Mouse (Mus musculus): Measurements from ENCODE around the gene Stx4a.
A peak's percentile ranks its signal among the peaks of the same experiment; 100 is the strongest.
"Not testable (repeated sequence)": the region's sequence is repeated elsewhere in the genome, so short reads cannot be mapped to it uniquely, and the experiment has no call there.

The Stx4a gene

GRCm38 (mm10) chr7:127824176-127824871 is at the start of gene Stx4a, which contains the start of gene Stx1b:
Gene Stx4a (plus strand): TSS chr7:127824294.
Gene Stx1b (minus strand): TSS chr7:127824549.
- no peak for DNase-seq (ENCODE audit: low read depth)

- DNase-seq (ENCODE audit: low read depth) = not testable (repeated sequence)
Measured at GRCm38 (mm10) chr7:127775837-127776236, 48.3 kb upstream of the Stx4a start.

- DNase-seq (ENCODE audit: low read depth) = peak; percentile 92
Measured at GRCm38 (mm10) chr7:127776426-127776825, 47.7 kb upstream of the Stx4a start, which contains the start of gene Setd1a. Gene Setd1a (plus strand): TSS chr7:127776670.

- peak; percentile 99 for DNase-seq (ENCODE audit: low read depth)
Measured at GRCm38 (mm10) chr7:127776878-127777473, 47.1 kb upstream of the Stx4a start.

GRCm38 (mm10) chr7:127777474-127778266 is 46.4 kb upstream of the Stx4a start:
- peak; percentile 76 for DNase-seq (ENCODE audit: low read depth)

GRCm38 (mm10) chr7:127778350-127778749 is 45.7 kb upstream of the Stx4a start:
- no peak for DNase-seq (ENCODE audit: low read depth)

- DNase-seq (ENCODE audit: low read depth) = no peak
Measured at GRCm38 (mm10) chr7:127785308-127785707, 38.8 kb upstream of the Stx4a start, which contains the start of gene Gm49388. Gene Gm49388 (plus strand): TSS chr7:127785608.

- no peak for DNase-seq (ENCODE audit: low read depth)
Measured at GRCm38 (mm10) chr7:127797076-127797845, 26.8 kb upstream of the Stx4a start.

- no peak for DNase-seq (ENCODE audit: low read depth)
Measured at GRCm38 (mm10) chr7:127798591-127798990, 25.5 kb upstream of the Stx4a start.

- no peak for DNase-seq (ENCODE audit: low read depth)
Measured at GRCm38 (mm10) chr7:127799211-127799610, 24.9 kb upstream of the Stx4a start.

- DNase-seq (ENCODE audit: low read depth) = no peak
Measured at GRCm38 (mm10) chr7:127799738-127800137, 24.4 kb upstream of the Stx4a start.

- peak; percentile 88 for DNase-seq (ENCODE audit: low read depth)
Measured at GRCm38 (mm10) chr7:127800435-127801009, 23.6 kb upstream of the Stx4a start, which contains the start of gene Hsd3b7. Gene Hsd3b7 (plus strand): TSS chr7:127800604.

- no peak for DNase-seq (ENCODE audit: low read depth)
Measured at GRCm38 (mm10) chr7:127801010-127801621, 23.0 kb upstream of the Stx4a start.

GRCm38 (mm10) chr7:127802313-127802712 is 21.8 kb upstream of the Stx4a start:
- no peak for DNase-seq (ENCODE audit: low read depth)

GRCm38 (mm10) chr7:127808821-127809220 is 15.3 kb upstream of the Stx4a start:
- no peak for DNase-seq (ENCODE audit: low read depth)

- no peak for DNase-seq (ENCODE audit: low read depth)
Measured at GRCm38 (mm10) chr7:127809846-127810245, 14.2 kb upstream of the Stx4a start.

GRCm38 (mm10) chr7:127810650-127811049 is 13.4 kb upstream of the Stx4a start:
- no peak for DNase-seq (ENCODE audit: low read depth)

- DNase-seq (ENCODE audit: low read depth) = no peak
Measured at GRCm38 (mm10) chr7:127811240-127811639, 12.9 kb upstream of the Stx4a start.

GRCm38 (mm10) chr7:127812292-127812691 is 11.8 kb upstream of the Stx4a start:
- no peak for DNase-seq (ENCODE audit: low read depth)

- no peak for DNase-seq (ENCODE audit: low read depth)
Measured at GRCm38 (mm10) chr7:127813821-127814220, 10.3 kb upstream of the Stx4a start.
